ENCODE assay signal across 14 mouse cellular contexts in genomic region chr2:156446489-156447035, GRCm38 (mm10). TPM values are rescaled to one million over a fixed set of nuclear protein-coding genes. Genes with fewer than 3 reads are reported as not detected.
A peak's percentile ranks its signal among the peaks of the same experiment; 100 is the strongest.
DNase-seq lines count a peak whose midpoint lies in the region; ATAC-seq and TF ChIP-seq lines count a peak whose summit lies in the region.
"Had no signal": no experiment of that assay in that cellular context is flagged by ENCODE, and none has a peak within 500 bp of the region (broad histone marks: within the 10 kb centered on the region; RNA-seq: fewer than 3 reads in every experiment).

No protein-coding gene starts in this region.

- H3K4me2 ChIP-seq in forebrain, embryonic 12.5 days, result no peak overlapping the region
- no peak overlapping the region for H3K4me2 ChIP-seq in limb, embryonic 12.5 days
- H3K4me2 ChIP-seq in lung, embryonic 15.5 days, result peak overlapping the region; percentile 5; the same call in 1 of the 2 replicates
- H3K4me2 ChIP-seq in stomach, embryonic 16.5 days (ENCODE audit: low read depth, low read length), result peak overlapping the region; percentile 22; the same call in 1 of the 2 replicates
- no peak overlapping the region for H3K4me2 ChIP-seq in midbrain, postnatal 0 days (ENCODE audit: low read depth, low read length, poor library complexity, severe bottlenecking)
- H3K4me2 ChIP-seq: midbrain, embryonic 11.5 days had no signal

- no peak for TF ChIP-seq CTCF in midbrain, postnatal 0 days (IDR thresholded peaks at IDR 0.05)

- no peaks in the 10 kb centered on the region for H3K36me3 ChIP-seq in forebrain, embryonic 10.5 days (replicated peaks)
- H3K36me3 ChIP-seq in forebrain, embryonic 12.5 days (replicated peaks), result 0 out of 2 replicates have a peak, but pooled peaks cover 5% of the 10 kb centered on the region
- H3K36me3 ChIP-seq in limb, embryonic 12.5 days, result peaks cover 11% of the 10 kb centered on the region; the same call in 1 of the 2 replicates
- H3K36me3 ChIP-seq in limb, embryonic 10.5 days, result no peaks in the 10 kb centered on the region
- no peaks in the 10 kb centered on the region for H3K36me3 ChIP-seq in lung, embryonic 15.5 days
- H3K36me3 ChIP-seq in stomach, embryonic 16.5 days (ENCODE audit: control insufficient read depth, insufficient read depth, low read length), result no peaks in the 10 kb centered on the region
- peaks cover 25% of the 10 kb centered on the region for H3K36me3 ChIP-seq in midbrain, postnatal 0 days (ENCODE audit: insufficient read depth, low read length)
- H3K36me3 ChIP-seq: G1E had no signal

- intact Hi-C loops in left cerebral cortex, postnatal 10 days (cut with DNase I), result no loop called here

- H3K27me3 ChIP-seq in forebrain, embryonic 10.5 days (ENCODE audit: poor library complexity, severe bottlenecking), result no peaks in the 10 kb centered on the region
- H3K27me3 ChIP-seq in forebrain, embryonic 12.5 days, result no peaks in the 10 kb centered on the region
- no peaks in the 10 kb centered on the region for H3K27me3 ChIP-seq in limb, embryonic 12.5 days
- H3K27me3 ChIP-seq in limb, embryonic 10.5 days (ENCODE audit: low read depth, poor library complexity, severe bottlenecking), result no peaks in the 10 kb centered on the region
- no peaks in the 10 kb centered on the region for H3K27me3 ChIP-seq in lung, embryonic 15.5 days
- H3K27me3 ChIP-seq in stomach, embryonic 16.5 days (ENCODE audit: control insufficient read depth, insufficient read depth, low read length), result no peaks in the 10 kb centered on the region
- H3K27me3 ChIP-seq in midbrain, postnatal 0 days (ENCODE audit: insufficient read depth, low read length), result no peaks in the 10 kb centered on the region

- no peaks in the 10 kb centered on the region for H3K9me3 ChIP-seq in forebrain, embryonic 10.5 days
- H3K9me3 ChIP-seq in forebrain, embryonic 12.5 days, result no peaks in the 10 kb centered on the region
- no peaks in the 10 kb centered on the region for H3K9me3 ChIP-seq in limb, embryonic 12.5 days
- H3K9me3 ChIP-seq in limb, embryonic 10.5 days (replicated peaks), result no peaks in the 10 kb centered on the region
- H3K9me3 ChIP-seq in lung, embryonic 15.5 days, result no peaks in the 10 kb centered on the region
- H3K9me3 ChIP-seq in stomach, embryonic 16.5 days (replicated peaks; ENCODE audit: control insufficient read depth, low read length), result no peaks in the 10 kb centered on the region
- no peaks in the 10 kb centered on the region for H3K9me3 ChIP-seq in midbrain, postnatal 0 days (ENCODE audit: low read length)
- H3K9me3 ChIP-seq: G1E had no signal

- no peak for ATAC-seq in forebrain, embryonic 12.5 days (ENCODE audit: low FRiP score)
- no peak for ATAC-seq in limb, embryonic 12.5 days (ENCODE audit: insufficient number of reproducible peaks, insufficient read depth, low FRiP score, low TSS enrichment, low read depth)
- no peak for ATAC-seq in lung, embryonic 15.5 days (ENCODE audit: borderline replicate concordance, extremely low read depth, low FRiP score, low TSS enrichment)
- peak; percentile 41; the same call in 1 of the 2 replicates for ATAC-seq in stomach, embryonic 16.5 days (ENCODE audit: insufficient read depth, low FRiP score)
- no peak for ATAC-seq in midbrain, postnatal 0 days (ENCODE audit: low FRiP score)

- peaks cover 31% of the 10 kb centered on the region for H3K4me1 ChIP-seq in forebrain, embryonic 10.5 days
- peaks cover 9% of the 10 kb centered on the region; the same call in 1 of the 2 replicates for H3K4me1 ChIP-seq in forebrain, embryonic 12.5 days
- peaks cover 23% of the 10 kb centered on the region for H3K4me1 ChIP-seq in limb, embryonic 12.5 days (replicated peaks)
- peaks cover 34% of the 10 kb centered on the region for H3K4me1 ChIP-seq in limb, embryonic 10.5 days
- peaks cover 26% of the 10 kb centered on the region for H3K4me1 ChIP-seq in lung, embryonic 15.5 days
- H3K4me1 ChIP-seq in stomach, embryonic 16.5 days (ENCODE audit: control insufficient read depth, insufficient read depth, low read length), result peaks cover 8% of the 10 kb centered on the region; the same call in 1 of the 2 replicates
- H3K4me1 ChIP-seq in midbrain, postnatal 0 days (ENCODE audit: insufficient read depth, low read length), result no peaks in the 10 kb centered on the region

- H3K4me3 ChIP-seq in forebrain, embryonic 10.5 days, result no peak overlapping the region
- H3K4me3 ChIP-seq in forebrain, embryonic 12.5 days (replicated peaks), result no peak overlapping the region
- no peak overlapping the region for H3K4me3 ChIP-seq in limb, embryonic 12.5 days (replicated peaks)
- H3K4me3 ChIP-seq in limb, embryonic 10.5 days, result no peak overlapping the region
- H3K4me3 ChIP-seq in lung, embryonic 15.5 days, result no peak overlapping the region
- no peak overlapping the region for H3K4me3 ChIP-seq in stomach, embryonic 16.5 days (replicated peaks; ENCODE audit: low read length)
- H3K4me3 ChIP-seq in midbrain, postnatal 0 days (ENCODE audit: low read depth, low read length), result no peak overlapping the region
- H3K4me3 ChIP-seq: left cerebral cortex, adult 2 months had no signal

- H3K9ac ChIP-seq in forebrain, embryonic 12.5 days, result no peak overlapping the region
- H3K9ac ChIP-seq in limb, embryonic 12.5 days (replicated peaks), result no peak overlapping the region
- no peak overlapping the region for H3K9ac ChIP-seq in lung, embryonic 15.5 days
- no peak overlapping the region for H3K9ac ChIP-seq in stomach, embryonic 16.5 days (ENCODE audit: low read length)
- H3K9ac ChIP-seq in midbrain, postnatal 0 days (replicated peaks; ENCODE audit: low read length, poor library complexity, severe bottlenecking), result no peak overlapping the region
- H3K9ac ChIP-seq: liver, embryonic 14.5 days had no signal

- WGBS in forebrain, embryonic 10.5 days, result 85% methylated on average over 9 of the region's 9 CpGs
- 89% methylated on average over 9 of the region's 9 CpGs for WGBS in forebrain, embryonic 12.5 days
- 76% methylated on average over 9 of the region's 9 CpGs for WGBS in limb, embryonic 12.5 days
- WGBS in limb, embryonic 10.5 days, result 80% methylated on average over 9 of the region's 9 CpGs
- WGBS in lung, embryonic 15.5 days, result 44% methylated on average over 9 of the region's 9 CpGs
- WGBS in stomach, embryonic 16.5 days, result 54% methylated on average over 9 of the region's 9 CpGs
- 87% methylated on average over 9 of the region's 9 CpGs for WGBS in midbrain, postnatal 0 days

- H3K27ac ChIP-seq in forebrain, embryonic 10.5 days, result peak overlapping the region; percentile 11; the same call in 1 of the 2 replicates
- no peak overlapping the region for H3K27ac ChIP-seq in forebrain, embryonic 12.5 days
- peak overlapping the region; percentile 47; the same call in 1 of the 2 replicates for H3K27ac ChIP-seq in limb, embryonic 12.5 days
- no peak overlapping the region for H3K27ac ChIP-seq in limb, embryonic 10.5 days
- H3K27ac ChIP-seq in lung, embryonic 15.5 days, result peak overlapping the region; percentile 92
- peak overlapping the region; percentile 88 for H3K27ac ChIP-seq in stomach, embryonic 16.5 days (ENCODE audit: low read length)
- H3K27ac ChIP-seq in midbrain, postnatal 0 days (ENCODE audit: low read depth, low read length), result no peak overlapping the region
- H3K27ac ChIP-seq: left cerebral cortex, adult 2 months; liver, embryonic 14.5 days had no signal

- DNase-seq in forebrain, embryonic 10.5 days (ENCODE audit: extremely low spot score, low spot score), result no peak
- DNase-seq in limb, embryonic 10.5 days (ENCODE audit: low spot score), result no peak
- DNase-seq in midbrain, postnatal 0 days (ENCODE audit: low spot score), result no peak
- DNase-seq in left cerebral cortex, postnatal 10 days (ENCODE audit: extremely low spot score in 1 of 2, low spot score in 2 of 2), result no peak
- DNase-seq: kidney, postnatal 10 days; thymus, adult 18-20 months had no signal

RNA-seq across cellular contexts. Expression of gene Epb41l1, which starts 25.9 kb away (rescaled TPM):
- 0.93 and 1.1 TPM in 2 replicates for polyA plus RNA-seq in forebrain, embryonic 10.5 days (2016; fragmentation: Nextera tagmentation; extraction: Ambion mirVana)
- 4.1 and 4.4 TPM in 2 replicates for polyA plus RNA-seq in forebrain, embryonic 12.5 days (2016; fragmentation: Nextera tagmentation; extraction: Ambion mirVana)
- polyA plus RNA-seq in limb, embryonic 12.5 days (2016; fragmentation: Nextera tagmentation; extraction: Ambion mirVana), result 2.5 and 2.6 TPM in 2 replicates
- polyA plus RNA-seq in limb, embryonic 10.5 days (2016; fragmentation: Nextera tagmentation; extraction: Ambion mirVana), result 0.46 and 1.1 TPM in 2 replicates
- polyA plus RNA-seq in lung, embryonic 15.5 days (2015; fragmentation: Nextera tagmentation; extraction: Ambion mirVana), result 1.6 and 2.8 TPM in 2 replicates
- 3.0 and 3.1 TPM in 2 replicates for polyA plus RNA-seq in stomach, embryonic 16.5 days (2015; fragmentation: Nextera tagmentation; extraction: Ambion mirVana)
- 261 and 263 TPM in 2 replicates for total RNA-seq in midbrain, postnatal 0 days (2014; rRNA removed)
- 12.7 and 12.9 TPM in 2 replicates for polyA plus RNA-seq in midbrain, postnatal 0 days (2015; fragmentation: Nextera tagmentation; extraction: Ambion mirVana)
- 100 to 1,000 TPM; 269 to 284 TPM for total RNA-seq in left cerebral cortex, postnatal 10 days (2021)

Comparison
In these comparisons a context has a peak if more than half of its experiments do, and no peak if none do; other contexts are left out.
1. H3K27ac ChIP-seq: peak in forebrain, embryonic 10.5 days (single experiment), limb, embryonic 12.5 days (single experiment), lung, embryonic 15.5 days (single experiment) and stomach, embryonic 16.5 days (single experiment); none in forebrain, embryonic 12.5 days (single experiment), limb, embryonic 10.5 days (single experiment) and midbrain, postnatal 0 days (single experiment).
2. H3K4me2 ChIP-seq: peak in lung, embryonic 15.5 days (single experiment) and stomach, embryonic 16.5 days (single experiment); none in forebrain, embryonic 12.5 days (single experiment), limb, embryonic 12.5 days (single experiment) and midbrain, postnatal 0 days (single experiment).